Mouse (Mus musculus): ENCODE measurements around the gene Maco1. TPM values are rescaled to one million over a fixed set of nuclear protein-coding genes. Genes with fewer than 3 reads are reported as not detected.
"Not testable (repeated sequence)": the region's sequence is repeated elsewhere in the genome, so short reads cannot be mapped to it uniquely, and the experiment has no call there.

The Maco1 gene
- polyA plus RNA-seq, 1 experiment = 30.8 TPM

DNA sequence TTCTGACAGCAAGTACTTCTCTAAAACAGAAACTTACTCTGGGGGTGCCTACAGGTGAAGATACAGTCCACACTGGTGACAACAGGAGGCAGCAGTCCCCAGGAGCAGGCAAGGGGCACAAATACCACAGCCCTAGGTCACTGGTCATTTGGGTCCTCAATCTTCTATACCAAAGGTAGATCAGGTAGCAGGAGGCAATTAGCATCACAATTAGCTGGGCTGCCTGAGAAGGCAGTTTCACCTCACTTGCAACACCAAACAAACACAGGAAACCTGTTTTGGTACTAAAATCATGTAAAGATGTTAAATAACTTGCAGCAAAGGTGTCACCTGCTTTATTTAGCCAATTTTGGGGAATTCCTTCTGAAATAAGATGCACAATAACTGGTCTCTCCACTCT lies 26.8 kb downstream of the Maco1 start:
- TF ChIP-seq CTCF (IDR thresholded peaks at IDR 0.05; ENCODE audit: low read depth, low read length) (no peak), POLR2A (IDR thresholded peaks at IDR 0.05; ENCODE audit: borderline replicate concordance, low read depth, low read length) (no peak)
- H3K4me1 ChIP-seq (ENCODE audit: control insufficient read depth, insufficient read depth, low read length) = peaks cover 9% of the 10 kb centered on the region

DNA sequence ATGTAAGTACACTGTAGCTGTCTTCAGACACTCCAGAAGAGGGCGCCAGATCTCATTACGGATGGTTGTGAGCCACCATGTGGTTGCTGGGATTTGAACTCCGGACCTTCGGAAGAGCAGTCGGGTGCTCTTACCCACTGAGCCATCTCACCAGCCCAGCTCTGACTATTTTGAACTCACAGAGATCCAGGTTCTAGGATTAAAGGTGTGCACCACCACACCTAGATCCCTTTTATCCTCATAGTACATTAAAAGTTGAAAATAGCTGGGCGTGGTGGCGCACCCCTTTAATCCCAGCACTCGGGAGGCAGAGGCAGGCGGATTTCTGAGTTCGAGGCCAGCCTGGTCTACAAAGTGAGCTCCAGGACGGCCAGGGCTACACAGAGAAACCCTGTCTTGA lies 27.3 kb downstream of the Maco1 start:
- H3K4me1 ChIP-seq (ENCODE audit: control insufficient read depth, insufficient read depth, low read length); H3K27ac ChIP-seq (ENCODE audit: insufficient read depth, low read depth, low read length); H3K4me3 ChIP-seq (ENCODE audit: insufficient read depth, low read length): not testable (repeated sequence)

More for the DNA sequence above, 26.8 kb downstream of the Maco1 start:
- H3K4me3 ChIP-seq (ENCODE audit: insufficient read depth, low read length) = no peak overlapping the region
- no peak overlapping the region for H3K27ac ChIP-seq (ENCODE audit: insufficient read depth, low read depth, low read length)

DNA sequence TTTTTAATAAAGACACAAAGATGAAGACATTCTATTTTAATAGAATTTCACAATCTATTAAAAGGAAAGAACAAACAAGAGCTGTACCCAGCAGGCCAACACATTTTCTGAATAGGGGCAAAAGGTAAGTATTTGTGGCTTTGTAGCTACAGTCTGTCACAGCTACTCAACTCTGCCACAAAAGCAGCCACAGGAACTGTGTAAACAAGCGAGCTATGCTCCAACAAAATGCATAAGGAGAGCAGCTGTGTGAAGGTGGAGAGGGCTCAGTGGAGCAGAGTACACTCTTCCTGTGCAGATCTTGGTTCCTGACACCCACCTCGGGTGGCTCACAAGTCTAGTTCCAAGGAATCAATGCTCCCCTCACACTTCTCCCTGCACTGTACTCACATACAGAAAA lies 29.6 kb downstream of the Maco1 start:
- H3K4me1 ChIP-seq (ENCODE audit: control insufficient read depth, insufficient read depth, low read length) = peaks cover 6% of the 10 kb centered on the region
- no peak overlapping the region for H3K27ac ChIP-seq (ENCODE audit: insufficient read depth, low read depth, low read length)
- no peak overlapping the region for H3K4me3 ChIP-seq (ENCODE audit: insufficient read depth, low read length)
- no peak for TF ChIP-seq POLR2A (IDR thresholded peaks at IDR 0.05; ENCODE audit: borderline replicate concordance, low read depth, low read length)
- no peak for TF ChIP-seq CTCF (IDR thresholded peaks at IDR 0.05; ENCODE audit: low read depth, low read length)

DNA sequence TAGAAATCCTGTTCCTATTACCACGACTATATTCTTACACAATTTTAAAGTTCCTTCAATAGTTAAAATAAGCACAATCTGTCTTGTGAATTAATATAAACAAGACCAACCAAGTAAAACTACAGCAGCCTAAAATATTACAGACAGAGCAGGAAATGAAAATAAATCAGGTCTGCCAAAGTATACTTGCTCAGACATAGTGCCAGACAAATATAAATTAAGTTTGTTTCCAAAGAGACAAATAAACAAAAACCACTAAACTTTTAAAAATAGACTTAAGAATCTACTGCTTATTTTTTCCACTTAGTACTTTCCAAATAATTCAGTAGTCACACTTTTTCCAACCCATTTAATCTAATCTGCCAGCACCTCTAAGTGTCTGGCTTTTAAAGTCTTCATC lies 32.1 kb downstream of the Maco1 start:
- H3K4me3 ChIP-seq (ENCODE audit: insufficient read depth, low read length) = no peak overlapping the region
- H3K27ac ChIP-seq (ENCODE audit: insufficient read depth, low read depth, low read length) = no peak overlapping the region
- no peak for TF ChIP-seq CTCF (IDR thresholded peaks at IDR 0.05; ENCODE audit: low read depth, low read length)
- TF ChIP-seq POLR2A (IDR thresholded peaks at IDR 0.05; ENCODE audit: borderline replicate concordance, low read depth, low read length) = no peak
- peaks cover 4% of the 10 kb centered on the region for H3K4me1 ChIP-seq (ENCODE audit: control insufficient read depth, insufficient read depth, low read length)

DNA sequence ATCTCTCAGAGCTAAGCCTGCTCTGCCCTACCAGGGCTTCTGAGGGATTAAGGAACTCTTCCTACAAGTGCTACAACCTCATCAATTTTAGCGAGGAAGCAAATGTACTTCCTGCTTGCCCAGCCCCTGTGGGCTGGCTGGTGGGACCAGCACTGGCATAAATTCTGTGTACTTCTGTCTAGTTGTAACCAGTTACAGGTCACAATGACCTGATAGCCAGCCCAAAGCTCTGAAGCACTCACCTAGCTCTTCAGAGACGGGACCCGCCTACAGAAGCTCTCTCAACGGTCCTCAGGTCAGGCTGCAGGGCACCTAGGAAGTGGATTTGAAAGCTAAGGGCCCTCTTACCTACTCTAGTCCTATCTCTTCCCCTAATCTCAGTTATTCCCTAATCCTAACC lies 35.4 kb downstream of the Maco1 start:
- TF ChIP-seq CTCF (IDR thresholded peaks at IDR 0.05; ENCODE audit: low read depth, low read length) (no peak), POLR2A (IDR thresholded peaks at IDR 0.05; ENCODE audit: borderline replicate concordance, low read depth, low read length) (no peak)
- peaks cover 18% of the 10 kb centered on the region for H3K4me1 ChIP-seq (ENCODE audit: control insufficient read depth, insufficient read depth, low read length)
- no peak overlapping the region for H3K4me3 ChIP-seq (ENCODE audit: insufficient read depth, low read length)
- peak overlapping the region; percentile 1; the same call in 1 of the 2 replicates for H3K27ac ChIP-seq (ENCODE audit: insufficient read depth, low read depth, low read length)

DNA sequence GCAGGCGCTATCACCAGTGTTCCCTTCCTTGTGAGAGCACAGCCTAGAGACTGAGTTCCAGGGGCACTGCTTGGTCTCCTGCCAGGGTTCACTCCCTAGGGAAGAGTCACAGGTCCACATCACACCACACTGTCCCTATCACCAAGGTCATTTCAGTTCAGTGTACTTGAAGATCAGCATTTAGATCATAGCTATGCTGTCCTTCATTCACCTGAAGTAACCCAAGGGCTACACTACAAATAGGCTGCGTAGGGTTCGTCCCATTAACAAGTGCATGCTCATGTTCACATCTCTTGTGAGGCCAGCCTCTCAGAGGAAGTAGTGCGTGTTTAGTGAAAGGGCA lies 38.9 kb downstream of the Maco1 start:
- peaks cover 18% of the 10 kb centered on the region for H3K4me1 ChIP-seq (ENCODE audit: control insufficient read depth, insufficient read depth, low read length)
- TF ChIP-seq CTCF (IDR thresholded peaks at IDR 0.05; ENCODE audit: low read depth, low read length) = no peak
- TF ChIP-seq POLR2A (IDR thresholded peaks at IDR 0.05; ENCODE audit: borderline replicate concordance, low read depth, low read length) = no peak
- H3K27ac ChIP-seq (ENCODE audit: insufficient read depth, low read depth, low read length) = no peak overlapping the region
- no peak overlapping the region for H3K4me3 ChIP-seq (ENCODE audit: insufficient read depth, low read length)

DNA sequence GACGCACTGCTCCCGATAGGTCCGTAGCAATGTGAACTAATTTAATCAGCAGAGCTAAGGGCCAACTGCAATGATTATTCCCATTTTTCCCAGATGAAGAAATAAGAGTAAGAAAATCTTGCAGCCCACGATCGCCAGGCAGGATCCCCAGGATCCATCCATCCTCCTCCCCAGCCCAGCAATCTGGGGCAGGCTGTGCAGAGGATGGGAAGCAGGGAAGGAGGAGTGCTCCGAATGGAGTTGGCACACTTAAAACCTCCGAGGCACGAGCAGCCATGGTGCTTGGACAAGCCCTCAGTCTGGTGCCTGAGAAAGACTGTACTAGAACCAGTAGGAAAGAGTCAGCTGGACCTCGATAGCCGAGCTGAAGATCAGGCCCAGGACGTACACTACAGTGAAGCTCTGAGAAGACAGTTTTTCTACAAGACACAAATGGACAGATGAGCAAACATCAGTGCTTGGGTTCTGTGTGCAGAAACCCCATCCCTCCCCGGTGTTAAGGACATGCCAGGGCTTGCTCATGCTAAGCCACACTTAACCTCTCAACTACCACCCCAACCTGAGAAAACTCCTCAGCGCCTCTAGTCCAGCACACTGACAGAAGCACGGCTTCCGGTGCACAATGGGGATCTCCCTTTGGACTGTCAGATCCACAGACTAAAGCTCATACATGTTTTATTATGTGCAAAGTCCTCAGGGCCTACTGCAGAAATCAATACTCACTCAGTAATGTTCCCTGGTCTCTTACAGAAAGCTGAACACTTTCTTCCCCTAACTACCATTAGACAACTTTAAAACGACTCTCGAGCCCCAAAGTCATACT lies 39.5 kb downstream of the Maco1 start:
- peaks cover 18% of the 10 kb centered on the region for H3K4me1 ChIP-seq (ENCODE audit: control insufficient read depth, insufficient read depth, low read length)
- TF ChIP-seq POLR2A (IDR thresholded peaks at IDR 0.05; ENCODE audit: borderline replicate concordance, low read depth, low read length) = no peak
- no peak overlapping the region for H3K27ac ChIP-seq (ENCODE audit: insufficient read depth, low read depth, low read length)
- no peak overlapping the region for H3K4me3 ChIP-seq (ENCODE audit: insufficient read depth, low read length)

DNA sequence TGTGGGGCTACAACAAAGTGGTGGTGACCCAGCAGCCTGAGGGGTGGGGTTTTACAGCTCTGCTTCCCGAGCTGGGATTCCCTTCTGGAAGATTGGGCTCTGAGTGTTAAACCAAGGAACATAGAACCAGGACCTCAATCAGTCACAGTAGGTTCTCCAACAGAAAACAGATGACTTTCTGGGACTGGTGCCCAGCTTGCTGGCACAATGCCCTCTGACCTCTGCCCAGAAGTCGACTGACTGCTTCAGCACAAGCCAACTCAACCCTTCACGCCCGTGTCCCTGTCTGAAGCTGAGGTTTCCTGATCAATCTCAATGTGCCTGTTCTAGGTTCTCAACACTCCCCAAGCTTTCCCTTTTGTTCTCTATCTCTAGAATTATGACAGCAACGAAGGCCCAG lies 48.4 kb downstream of the Maco1 start:
- H3K27ac ChIP-seq (ENCODE audit: insufficient read depth, low read depth, low read length) = no peak overlapping the region
- TF ChIP-seq POLR2A (IDR thresholded peaks at IDR 0.05; ENCODE audit: borderline replicate concordance, low read depth, low read length) = no peak
- no peak for TF ChIP-seq CTCF (IDR thresholded peaks at IDR 0.05; ENCODE audit: low read depth, low read length)
- peaks cover 5% of the 10 kb centered on the region; the same call in 1 of the 2 replicates for H3K4me1 ChIP-seq (ENCODE audit: control insufficient read depth, insufficient read depth, low read length)
- no peak overlapping the region for H3K4me3 ChIP-seq (ENCODE audit: insufficient read depth, low read length)

DNA sequence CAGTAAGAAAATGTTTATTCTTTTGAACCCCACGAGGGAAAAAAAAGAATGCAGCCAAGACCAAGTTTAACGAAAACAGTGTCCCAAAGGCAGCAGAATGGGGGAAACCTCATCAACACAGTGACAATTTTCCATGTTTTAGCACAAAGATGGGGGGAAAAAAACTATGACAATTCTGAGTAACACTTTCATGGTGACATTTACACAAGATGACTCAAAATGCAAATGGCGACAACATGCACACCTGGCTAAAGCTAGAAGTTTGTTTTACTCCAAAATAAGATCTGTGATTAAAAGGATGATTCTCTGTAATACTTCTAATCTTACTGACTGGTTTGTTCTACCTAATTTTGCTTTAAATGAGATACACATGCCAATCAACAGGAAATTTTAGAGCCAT lies 50.4 kb downstream of the Maco1 start:
- H3K4me1 ChIP-seq (ENCODE audit: control insufficient read depth, insufficient read depth, low read length) = peaks cover 5% of the 10 kb centered on the region; the same call in 1 of the 2 replicates
- TF ChIP-seq CTCF (IDR thresholded peaks at IDR 0.05; ENCODE audit: low read depth, low read length) (no peak), POLR2A (IDR thresholded peaks at IDR 0.05; ENCODE audit: borderline replicate concordance, low read depth, low read length) (no peak)
- no peak overlapping the region for H3K27ac ChIP-seq (ENCODE audit: insufficient read depth, low read depth, low read length)
- no peak overlapping the region for H3K4me3 ChIP-seq (ENCODE audit: insufficient read depth, low read length)

DNA sequence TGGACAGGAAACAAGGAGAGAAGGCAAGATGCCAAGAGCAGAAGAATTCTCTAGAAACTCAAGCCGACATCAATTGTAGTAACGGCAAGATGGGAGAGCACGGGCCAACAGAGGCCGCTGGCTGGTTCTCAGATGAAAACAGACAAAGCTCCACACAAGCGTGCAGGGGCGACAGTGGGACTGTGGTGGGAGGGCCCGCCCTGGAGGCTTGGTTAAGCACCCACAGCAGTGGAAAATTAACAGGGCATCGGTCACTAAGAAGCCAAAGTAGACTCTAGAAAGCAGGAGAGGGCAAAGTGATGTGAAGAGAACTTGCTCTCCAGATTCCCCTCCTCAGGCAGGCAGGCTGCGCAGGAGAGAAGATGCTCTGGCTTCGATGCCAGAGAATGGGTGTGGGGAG lies 51.0 kb downstream of the Maco1 start:
- TF ChIP-seq CTCF (IDR thresholded peaks at IDR 0.05; ENCODE audit: low read depth, low read length) (no peak), POLR2A (IDR thresholded peaks at IDR 0.05; ENCODE audit: borderline replicate concordance, low read depth, low read length) (no peak)
- H3K4me1 ChIP-seq (ENCODE audit: control insufficient read depth, insufficient read depth, low read length) = peaks cover 5% of the 10 kb centered on the region; the same call in 1 of the 2 replicates
- H3K4me3 ChIP-seq (ENCODE audit: insufficient read depth, low read length) = no peak overlapping the region
- H3K27ac ChIP-seq (ENCODE audit: insufficient read depth, low read depth, low read length) = no peak overlapping the region

Measured in bone marrow macrophage, adult 2 months (primary cell).